Mouse (Mus musculus): ENCODE measurements around the gene Lmo3. TPM values are rescaled to one million over a fixed set of nuclear protein-coding genes. Genes with fewer than 3 reads are reported as not detected.

Lmo3 gene
- polyA plus RNA-seq, 1 experiment = not detected

GRCm38 (mm10) chr6:138437351-138437750 is 144.4 kb downstream of the Lmo3 start:
- no peak overlapping the region for H3K4me3 ChIP-seq (ENCODE audit: insufficient read depth, poor library complexity, severe bottlenecking)
- H3K27me3 ChIP-seq (ENCODE audit: control insufficient read depth, insufficient read depth, insufficient read length) = no peaks in the 10 kb centered on the region
- no peak for TF ChIP-seq MYOG (IDR thresholded peaks at IDR 0.05; ENCODE audit: control insufficient read depth, extremely low read depth, insufficient read length)
- no peak for TF ChIP-seq FOSL1 (IDR thresholded peaks at IDR 0.05; ENCODE audit: insufficient read depth, low read length, poor library complexity, severe bottlenecking)
- no peak for TF ChIP-seq MYOD1 (IDR thresholded peaks at IDR 0.05; ENCODE audit: control insufficient read depth, insufficient read length, low read depth)
- no peak for TF ChIP-seq USF1 (IDR thresholded peaks at IDR 0.05; ENCODE audit: low read depth)
- no peak for TF ChIP-seq MAX (IDR thresholded peaks at IDR 0.05)
- no peak for TF ChIP-seq CTCF (IDR thresholded peaks at IDR 0.05; ENCODE audit: control insufficient read depth, insufficient read depth, insufficient read length)
- no peak for TF ChIP-seq CEBPB (IDR thresholded peaks at IDR 0.05; ENCODE audit: low read depth)

GRCm38 (mm10) chr6:138436813-138437212 is 145.0 kb downstream of the Lmo3 start:
- TF ChIP-seq MAX (IDR thresholded peaks at IDR 0.05) = no peak
- no peak for TF ChIP-seq CTCF (IDR thresholded peaks at IDR 0.05; ENCODE audit: control insufficient read depth, insufficient read depth, insufficient read length)
- TF ChIP-seq USF1 (IDR thresholded peaks at IDR 0.05; ENCODE audit: low read depth) = no peak
- no peak for TF ChIP-seq MYOD1 (IDR thresholded peaks at IDR 0.05; ENCODE audit: control insufficient read depth, insufficient read length, low read depth)
- Histone ChIP-seq H3K79me2 (ENCODE audit: control insufficient read depth, insufficient read depth) (no peaks in the 10 kb centered on the region), H3ac (ENCODE audit: control insufficient read depth, insufficient read length, low read depth) (no peak overlapping the region), H3K79me3 (ENCODE audit: low read depth) (no peaks in the 10 kb centered on the region), H3K36me3 (ENCODE audit: control insufficient read depth, insufficient read depth) (no peaks in the 10 kb centered on the region), H3K4me3 (ENCODE audit: insufficient read depth, poor library complexity, severe bottlenecking) (no peak overlapping the region), H3K27me3 (ENCODE audit: control insufficient read depth, insufficient read depth, insufficient read length) (no peaks in the 10 kb centered on the region)

More at GRCm38 (mm10) chr6:138437351-138437750, 144.4 kb downstream of the Lmo3 start:
- Histone ChIP-seq H3ac (ENCODE audit: control insufficient read depth, insufficient read length, low read depth) (no peak overlapping the region), H3K79me3 (ENCODE audit: low read depth) (no peaks in the 10 kb centered on the region), H3K79me2 (ENCODE audit: control insufficient read depth, insufficient read depth) (no peaks in the 10 kb centered on the region), H3K36me3 (ENCODE audit: control insufficient read depth, insufficient read depth) (no peaks in the 10 kb centered on the region)

- Histone ChIP-seq H3K36me3 (ENCODE audit: control insufficient read depth, insufficient read depth) (no peaks in the 10 kb centered on the region), H3K79me3 (ENCODE audit: low read depth) (no peaks in the 10 kb centered on the region), H3K27me3 (ENCODE audit: control insufficient read depth, insufficient read depth, insufficient read length) (no peaks in the 10 kb centered on the region), H3ac (ENCODE audit: control insufficient read depth, insufficient read length, low read depth) (no peak overlapping the region), H3K79me2 (ENCODE audit: control insufficient read depth, insufficient read depth) (no peaks in the 10 kb centered on the region), H3K4me3 (ENCODE audit: insufficient read depth, poor library complexity, severe bottlenecking) (no peak overlapping the region)
- TF ChIP-seq MAX (IDR thresholded peaks at IDR 0.05) (no peak), FOSL1 (IDR thresholded peaks at IDR 0.05; ENCODE audit: insufficient read depth, low read length, poor library complexity, severe bottlenecking) (no peak)
Measured at GRCm38 (mm10) chr6:138427394-138427793, 154.4 kb downstream of the Lmo3 start.

- TF ChIP-seq FOSL1 (IDR thresholded peaks at IDR 0.05; ENCODE audit: insufficient read depth, low read length, poor library complexity, severe bottlenecking) (no peak), CTCF (IDR thresholded peaks at IDR 0.05; ENCODE audit: control insufficient read depth, insufficient read depth, insufficient read length) (no peak), USF1 (IDR thresholded peaks at IDR 0.05; ENCODE audit: low read depth) (no peak), CEBPB (IDR thresholded peaks at IDR 0.05; ENCODE audit: low read depth) (no peak), MAX (IDR thresholded peaks at IDR 0.05) (no peak), MYOD1 (IDR thresholded peaks at IDR 0.05; ENCODE audit: control insufficient read depth, insufficient read length, low read depth) (no peak), MYOG (IDR thresholded peaks at IDR 0.05; ENCODE audit: control insufficient read depth, extremely low read depth, insufficient read length) (no peak)
- H3ac ChIP-seq (ENCODE audit: control insufficient read depth, insufficient read length, low read depth) = no peak overlapping the region
- H3K36me3 ChIP-seq (ENCODE audit: control insufficient read depth, insufficient read depth) = no peaks in the 10 kb centered on the region
- no peak overlapping the region for H3K4me3 ChIP-seq (ENCODE audit: insufficient read depth, poor library complexity, severe bottlenecking)
- no peaks in the 10 kb centered on the region for H3K27me3 ChIP-seq (ENCODE audit: control insufficient read depth, insufficient read depth, insufficient read length)
- H3K79me3 ChIP-seq (ENCODE audit: low read depth) = no peaks in the 10 kb centered on the region
- no peaks in the 10 kb centered on the region for H3K79me2 ChIP-seq (ENCODE audit: control insufficient read depth, insufficient read depth)
Measured at GRCm38 (mm10) chr6:138426894-138427293, 154.9 kb downstream of the Lmo3 start.

- Histone ChIP-seq H3ac (ENCODE audit: control insufficient read depth, insufficient read length, low read depth) (no peak overlapping the region), H3K36me3 (ENCODE audit: control insufficient read depth, insufficient read depth) (no peaks in the 10 kb centered on the region), H3K79me3 (ENCODE audit: low read depth) (no peaks in the 10 kb centered on the region), H3K79me2 (ENCODE audit: control insufficient read depth, insufficient read depth) (no peaks in the 10 kb centered on the region), H3K4me3 (ENCODE audit: insufficient read depth, poor library complexity, severe bottlenecking) (no peak overlapping the region), H3K27me3 (ENCODE audit: control insufficient read depth, insufficient read depth, insufficient read length) (no peaks in the 10 kb centered on the region)
- TF ChIP-seq CEBPB (IDR thresholded peaks at IDR 0.05; ENCODE audit: low read depth) (no peak), CTCF (IDR thresholded peaks at IDR 0.05; ENCODE audit: control insufficient read depth, insufficient read depth, insufficient read length) (no peak), MYOD1 (IDR thresholded peaks at IDR 0.05; ENCODE audit: control insufficient read depth, insufficient read length, low read depth) (no peak), USF1 (IDR thresholded peaks at IDR 0.05; ENCODE audit: low read depth) (no peak), MYOG (IDR thresholded peaks at IDR 0.05; ENCODE audit: control insufficient read depth, extremely low read depth, insufficient read length) (no peak), FOSL1 (IDR thresholded peaks at IDR 0.05; ENCODE audit: insufficient read depth, low read length, poor library complexity, severe bottlenecking) (no peak)
Measured at GRCm38 (mm10) chr6:138424514-138425225, 157.1 kb downstream of the Lmo3 start.

- no peak overlapping the region for H3ac ChIP-seq (ENCODE audit: control insufficient read depth, insufficient read length, low read depth)
- no peaks in the 10 kb centered on the region for H3K79me2 ChIP-seq (ENCODE audit: control insufficient read depth, insufficient read depth)
- no peaks in the 10 kb centered on the region for H3K27me3 ChIP-seq (ENCODE audit: control insufficient read depth, insufficient read depth, insufficient read length)
- H3K36me3 ChIP-seq (ENCODE audit: control insufficient read depth, insufficient read depth) = no peaks in the 10 kb centered on the region
- no peaks in the 10 kb centered on the region for H3K79me3 ChIP-seq (ENCODE audit: low read depth)
- no peak overlapping the region for H3K4me3 ChIP-seq (ENCODE audit: insufficient read depth, poor library complexity, severe bottlenecking)
- TF ChIP-seq MYOG (IDR thresholded peaks at IDR 0.05; ENCODE audit: control insufficient read depth, extremely low read depth, insufficient read length) (no peak), USF1 (IDR thresholded peaks at IDR 0.05; ENCODE audit: low read depth) (no peak), CTCF (IDR thresholded peaks at IDR 0.05; ENCODE audit: control insufficient read depth, insufficient read depth, insufficient read length) (no peak), CEBPB (IDR thresholded peaks at IDR 0.05; ENCODE audit: low read depth) (no peak), MAX (IDR thresholded peaks at IDR 0.05) (no peak), MYOD1 (IDR thresholded peaks at IDR 0.05; ENCODE audit: control insufficient read depth, insufficient read length, low read depth) (no peak)
Measured at GRCm38 (mm10) chr6:138422671-138423321, 159.0 kb downstream of the Lmo3 start.
